Mouse (Mus musculus): ENCODE results near the gene Gyg.
"Not testable (repeated sequence)": the region's sequence is repeated elsewhere in the genome, so short reads cannot be mapped to it uniquely, and the experiment has no call there.

Gyg gene

GRCm38 (mm10) chr3:20130456-20131349 is 24.4 kb downstream of the Gyg start:
- no peak for DNase-seq (ENCODE audit: low spot score in 2 of 2)

DNA sequence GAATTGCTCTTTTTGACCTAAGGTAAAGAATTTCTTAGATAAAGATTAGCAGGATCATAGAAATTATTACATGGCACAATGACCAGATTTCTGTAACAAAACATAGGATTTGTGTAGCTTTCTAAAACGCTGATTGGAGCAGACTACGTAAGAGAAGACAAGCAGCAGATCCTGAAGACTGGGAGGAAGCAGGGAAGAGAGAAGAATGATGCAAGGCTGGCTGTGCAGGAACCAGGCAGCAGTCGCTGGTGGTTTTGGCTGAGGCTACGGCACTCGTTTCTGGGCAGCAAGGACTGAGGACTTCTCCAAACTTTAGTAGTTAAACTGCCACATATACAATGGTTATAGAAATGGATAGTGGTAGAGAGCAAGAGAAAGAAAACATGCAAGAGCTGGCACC is 25.6 kb downstream of the Gyg start:
- no peak for DNase-seq (ENCODE audit: low spot score in 2 of 2)

- DNase-seq (ENCODE audit: low spot score in 2 of 2): no peak
These were observed 28.0 kb downstream of the Gyg start for GRCm38 (mm10) chr3:20127047-20127595.

DNA sequence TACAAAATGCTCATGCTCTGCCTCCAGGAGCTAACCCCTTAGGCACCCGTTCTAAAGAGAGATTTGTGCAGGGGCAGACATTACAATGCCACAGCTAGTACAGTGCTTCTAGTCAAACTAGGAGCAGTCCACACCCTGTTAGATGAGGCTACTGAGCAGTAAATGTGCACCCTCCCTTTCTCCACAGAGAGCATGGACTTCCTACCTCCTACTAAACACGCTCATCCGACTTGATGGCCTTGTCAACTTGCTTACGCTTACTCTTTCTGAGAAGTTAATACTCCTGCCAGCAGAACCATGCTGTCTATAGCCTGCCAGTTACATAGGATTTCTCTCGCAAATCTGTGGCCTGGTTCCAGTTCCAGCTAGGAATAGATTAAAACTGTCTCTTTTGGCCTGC is 29.5 kb downstream of the Gyg start:
- no peak for DNase-seq (ENCODE audit: low spot score in 2 of 2)

DNA sequence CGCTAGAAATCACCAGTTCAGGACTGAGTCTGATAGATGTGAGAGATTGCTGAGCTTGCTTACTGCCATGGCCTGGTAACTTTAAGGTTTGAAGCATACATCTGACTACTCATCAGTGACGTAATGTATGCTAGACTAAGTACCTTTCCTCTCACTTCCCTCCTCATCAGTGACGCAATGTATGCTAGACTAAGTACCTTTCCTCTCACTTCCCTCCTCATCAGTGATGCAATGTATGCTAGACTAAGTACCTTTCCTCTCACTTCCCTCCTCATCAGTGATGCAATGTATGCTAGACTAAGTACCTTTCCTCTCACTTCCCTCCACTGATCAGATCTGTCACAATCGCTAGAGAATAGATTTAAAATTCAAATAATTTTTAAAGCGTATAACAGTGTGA is 33.5 kb downstream of the Gyg start:
- DNase-seq (ENCODE audit: low spot score in 2 of 2): not testable (repeated sequence)

GRCm38 (mm10) chr3:20119686-20120244 is 35.4 kb downstream of the Gyg start:
- DNase-seq (ENCODE audit: low spot score in 2 of 2): no peak

GRCm38 (mm10) chr3:20119044-20119591 is 36.0 kb downstream of the Gyg start:
- DNase-seq (ENCODE audit: low spot score in 2 of 2): no peak

DNA sequence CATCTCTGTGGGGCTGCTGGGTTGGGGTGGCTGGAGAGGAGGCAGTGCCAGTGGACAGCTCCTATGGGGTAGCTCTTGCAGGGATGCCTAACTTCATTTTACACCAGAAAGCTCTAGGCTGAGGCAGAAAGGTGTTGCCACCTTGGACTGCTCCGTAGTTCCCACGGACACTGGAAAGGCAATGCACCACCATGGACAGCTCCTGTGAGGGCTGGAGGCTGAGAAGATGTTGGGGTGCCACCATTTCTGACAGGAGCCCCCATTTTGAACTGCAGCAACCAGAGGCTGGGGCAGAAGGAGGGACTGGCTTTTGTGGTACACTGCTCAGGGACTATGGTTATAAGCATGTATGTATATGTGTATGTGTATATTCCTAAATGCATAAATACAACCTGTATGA is 43.2 kb downstream of the Gyg start:
- no peak for DNase-seq (ENCODE audit: low spot score in 2 of 2)

- DNase-seq (ENCODE audit: low spot score in 2 of 2): no peak
These were observed 46.2 kb downstream of the Gyg start for GRCm38 (mm10) chr3:20108881-20109280.

GRCm38 (mm10) chr3:20104776-20105175 is 50.3 kb downstream of the Gyg start:
- DNase-seq (ENCODE audit: low spot score in 2 of 2): no peak

- DNase-seq (ENCODE audit: low spot score in 2 of 2): no peak
These were observed 50.8 kb downstream of the Gyg start for GRCm38 (mm10) chr3:20104318-20104717.

- DNase-seq (ENCODE audit: low spot score in 2 of 2): no peak
These were observed 51.3 kb downstream of the Gyg start for GRCm38 (mm10) chr3:20103830-20104229.

- no peak for DNase-seq (ENCODE audit: low spot score in 2 of 2)
These were observed 73.0 kb downstream of the Gyg start for GRCm38 (mm10) chr3:20082161-20082560.

DNA sequence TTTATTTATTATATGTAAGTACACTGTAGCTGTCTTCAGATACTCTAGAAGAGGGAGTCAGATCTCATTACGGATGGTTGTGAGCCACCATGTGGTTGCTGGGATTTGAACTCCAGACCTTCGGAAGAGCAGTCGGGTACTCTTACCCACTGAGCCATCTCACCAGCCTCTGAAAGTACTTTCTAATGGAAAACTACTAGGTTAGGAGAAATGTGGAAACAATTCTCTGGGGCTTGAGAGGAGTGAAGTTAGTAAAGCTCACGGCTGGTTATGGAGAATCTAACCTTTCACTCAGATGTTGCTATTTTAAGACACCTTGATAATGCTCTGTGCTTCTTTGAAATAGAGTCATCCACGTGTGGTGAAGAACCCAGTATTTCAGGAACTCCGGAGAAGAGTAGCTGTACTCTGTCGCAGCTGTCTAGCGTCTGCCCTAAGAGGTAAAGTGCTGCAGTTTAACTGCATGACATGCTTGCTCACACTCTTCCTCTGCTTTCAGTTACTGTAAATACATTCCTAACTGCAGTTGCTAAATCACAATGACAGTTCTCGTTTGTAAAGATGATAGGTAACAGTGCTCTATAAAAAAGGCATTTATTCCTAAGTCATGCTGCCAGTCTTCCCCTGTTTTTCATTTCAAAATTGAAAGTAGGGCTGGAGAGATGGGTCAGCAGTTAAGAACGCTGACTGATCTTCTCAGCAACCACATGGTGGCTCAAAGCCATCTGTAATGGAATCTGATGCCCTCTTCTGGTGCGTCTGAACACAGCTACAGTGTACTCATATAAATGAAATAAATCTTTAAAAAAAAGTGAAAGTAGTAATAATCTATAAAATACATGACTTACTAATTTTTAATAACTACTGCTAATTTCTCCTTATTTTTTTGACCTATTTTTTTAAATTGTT is 78.7 kb downstream of the Gyg start:
- DNase-seq (ENCODE audit: low spot score in 2 of 2): no peak

Data from frontal cortex, postnatal 36 days (tissue).